Mouse (Mus musculus) testis, adult 2 months (tissue): ENCODE results near the gene Opa3.

Experiments used
- CTCF ChIP-seq: fragments of 200-500 bp; IDR thresholded peaks from 2 replicates; pipeline ENCODE4 v1.5.1; 2012; ENCODE audit warnings: low read depth, mild to moderate bottlenecking, inconsistent platforms, low read length, moderate library complexity; ENCODE audit not compliant: control insufficient read depth, insufficient read depth, insufficient replicate concordance
- POLR2A ChIP-seq: fragments of 200-500 bp; IDR thresholded peaks from 2 replicates; pipeline ENCODE4 v1.6.1; 2012; ENCODE audit warnings: low read depth, mild to moderate bottlenecking, inconsistent platforms, low read length, moderate library complexity; ENCODE audit not compliant: control insufficient read depth

DNA sequence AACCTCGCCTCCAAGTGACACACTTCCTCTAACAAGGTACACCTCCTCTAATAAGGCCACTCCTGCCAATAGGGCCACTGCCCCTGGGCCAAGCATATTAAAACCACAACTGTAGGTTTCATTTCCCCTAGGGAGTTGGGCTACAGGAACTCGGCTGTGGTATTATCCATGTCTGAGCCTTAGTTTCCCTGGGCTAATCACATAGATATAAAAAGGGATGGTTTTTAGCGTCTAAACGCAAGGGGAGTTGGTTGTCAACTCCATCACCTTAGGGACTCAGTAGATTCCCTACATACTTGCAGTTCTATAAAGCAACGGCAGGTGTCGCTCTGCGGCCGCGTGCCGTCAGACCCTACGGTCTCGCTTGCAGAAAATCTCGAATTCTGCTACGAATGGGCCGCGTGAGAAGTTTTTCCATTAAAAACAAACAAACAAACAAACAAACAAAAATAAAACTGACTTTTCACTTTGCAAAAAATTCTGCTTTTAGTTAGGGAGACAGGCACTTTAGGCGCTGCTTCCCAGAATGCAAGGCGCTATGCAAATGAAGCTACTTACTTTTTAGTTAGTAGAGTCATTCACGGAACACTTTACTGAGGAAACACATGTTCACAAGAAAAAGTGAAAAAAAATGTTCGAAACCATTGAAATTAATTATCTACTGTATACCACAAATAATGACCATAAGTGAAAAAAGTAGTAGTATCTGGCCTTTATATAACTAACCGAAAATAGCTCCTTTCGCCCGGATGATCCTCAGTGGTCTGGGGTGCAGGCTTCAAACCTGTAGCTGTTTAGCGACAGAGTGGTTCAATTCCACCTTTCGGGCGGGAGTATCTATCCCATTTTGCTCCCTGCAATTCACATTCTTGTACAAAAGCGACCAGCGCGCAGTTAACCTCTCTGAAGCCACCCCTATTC is 72.6 kb downstream of the Opa3 start:
- TF ChIP-seq CTCF (peak; percentile 98), POLR2A (no peak)
